ENCODE assay signal across 12 mouse cellular contexts in the genomic region with DNA sequence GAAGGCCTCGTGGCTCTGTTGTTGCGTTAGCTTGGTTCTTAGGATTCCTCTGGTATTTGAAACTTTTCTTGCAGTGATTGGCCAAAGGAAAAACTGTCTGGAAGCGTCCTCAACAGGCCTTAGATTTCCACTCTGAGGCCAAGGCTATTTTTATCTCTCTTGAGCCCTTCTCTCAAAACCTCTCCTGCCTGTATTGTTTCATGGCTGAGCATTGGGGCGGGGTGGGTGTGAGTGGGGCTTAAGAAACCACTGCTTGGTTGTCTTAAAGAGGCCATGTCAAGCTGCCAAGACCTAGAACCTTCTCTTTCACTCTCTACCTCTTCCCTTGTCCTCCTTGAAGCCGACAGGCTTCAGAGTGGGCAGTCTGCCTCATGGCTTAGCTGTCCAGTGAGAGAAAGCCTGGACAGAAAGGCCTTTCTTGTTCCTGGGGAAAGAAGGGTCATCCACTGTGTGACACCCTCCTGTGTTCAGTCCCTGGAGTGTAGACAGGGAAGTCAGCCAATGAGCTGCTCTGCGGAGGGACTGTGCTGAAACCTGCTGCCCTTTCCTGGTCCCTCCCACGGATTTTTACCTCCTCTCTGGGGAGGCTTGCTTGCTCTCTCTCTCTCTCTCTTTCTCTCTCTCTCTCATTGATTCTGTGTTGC. TPM values are rescaled to one million over a fixed set of nuclear protein-coding genes. Genes with fewer than 3 reads are reported as not detected.
A peak's percentile ranks its signal among the peaks of the same experiment; 100 is the strongest.
DNase-seq lines count a peak whose midpoint lies in the region; ATAC-seq lines count a peak whose summit lies in the region.
"Had no signal": no experiment of that assay in that cellular context is flagged by ENCODE, and none has a peak within 500 bp of the region (broad histone marks: within the 10 kb centered on the region; RNA-seq: fewer than 3 reads in every experiment).

No protein-coding gene starts in this region.

- peak overlapping the region; percentile 92 for H3K27ac ChIP-seq in brown adipose tissue, adult 24 weeks (replicated peaks; ENCODE audit: low read depth, low read length)
- H3K27ac ChIP-seq in heart, embryonic 16.5 days (ENCODE audit: low read length): peak overlapping the region; percentile 58
- no peak overlapping the region for H3K27ac ChIP-seq in hindbrain, embryonic 11.5 days (ENCODE audit: low read depth, low read length)
- H3K27ac ChIP-seq: hindbrain, postnatal 0 days; macrophage had no signal

- H3K36me3 ChIP-seq in heart, embryonic 16.5 days (ENCODE audit: control insufficient read depth, insufficient read depth): peaks cover 6% of the 10 kb centered on the region
- no peaks in the 10 kb centered on the region for H3K36me3 ChIP-seq in hindbrain, embryonic 11.5 days (ENCODE audit: control insufficient read depth, insufficient read depth, low read length)

- no peak overlapping the region for H3K9ac ChIP-seq in heart, embryonic 16.5 days (ENCODE audit: low read length)
- H3K9ac ChIP-seq in hindbrain, embryonic 11.5 days (ENCODE audit: low read depth, low read length): no peak overlapping the region

- peak; percentile 31 for DNase-seq in gastrocnemius, postnatal 14 days
- no peak for DNase-seq in gastrocnemius, adult 8-10 months (ENCODE audit: low spot score in 2 of 2)
- peak; percentile 50 for DNase-seq in lung, postnatal 14 days
- no peak for DNase-seq in cerebellum, postnatal 4 days (ENCODE audit: low spot score in 2 of 2)
- DNase-seq in hindbrain, embryonic 11.5 days (ENCODE audit: low spot score): no peak
- DNase-seq: cerebellum, postnatal 14 days; right cerebral cortex, postnatal 4 days had no signal

- H3K4me1 ChIP-seq in brown adipose tissue, adult 24 weeks (ENCODE audit: control insufficient read depth, insufficient read depth, insufficient read length, low read length): peaks cover 8% of the 10 kb centered on the region
- H3K4me1 ChIP-seq in heart, embryonic 16.5 days (ENCODE audit: control insufficient read depth, insufficient read depth, low read length): peaks cover 11% of the 10 kb centered on the region
- H3K4me1 ChIP-seq in hindbrain, embryonic 11.5 days (replicated peaks; ENCODE audit: control insufficient read depth, insufficient read depth, low read length): no peaks in the 10 kb centered on the region

- no peaks in the 10 kb centered on the region for H3K27me3 ChIP-seq in heart, embryonic 16.5 days (ENCODE audit: control insufficient read depth, insufficient read depth, low read length)
- H3K27me3 ChIP-seq in hindbrain, embryonic 11.5 days (ENCODE audit: control insufficient read depth, insufficient read depth, low read length): no peaks in the 10 kb centered on the region

- no peaks in the 10 kb centered on the region for H3K9me3 ChIP-seq in heart, embryonic 16.5 days (replicated peaks; ENCODE audit: control insufficient read depth, low read length)
- H3K9me3 ChIP-seq in hindbrain, embryonic 11.5 days (ENCODE audit: control insufficient read depth, low read length): no peaks in the 10 kb centered on the region

- intact Hi-C loops in gastrocnemius, postnatal 14 days (cut with DNase I; ENCODE audit: low total_unique reads): no loop called here

- ATAC-seq in heart, embryonic 16.5 days (replicated peaks; ENCODE audit: extremely low read depth, insufficient read depth, low FRiP score): no peak
- no peak for ATAC-seq in CD4-positive, CD25-positive, alpha-beta regulatory T cell, adult 4 months
- no peak for ATAC-seq in hindbrain, embryonic 11.5 days (ENCODE audit: low FRiP score)
- ATAC-seq: hindbrain, postnatal 0 days had no signal

- no peak overlapping the region for H3K4me2 ChIP-seq in heart, embryonic 16.5 days (ENCODE audit: low read depth, low read length)
- no peak overlapping the region for H3K4me2 ChIP-seq in hindbrain, embryonic 11.5 days (replicated peaks; ENCODE audit: low read depth, low read length)

- H3K4me3 ChIP-seq in brown adipose tissue, adult 24 weeks (ENCODE audit: insufficient read depth, low read depth, low read length): no peak overlapping the region
- no peak overlapping the region for H3K4me3 ChIP-seq in heart, embryonic 16.5 days (ENCODE audit: low read length)
- H3K4me3 ChIP-seq in hindbrain, embryonic 11.5 days (ENCODE audit: low read depth, low read length): no peak overlapping the region

- 57% methylated on average over 7 of the region's 7 CpGs for WGBS in heart, embryonic 16.5 days
- 85% methylated on average over 7 of the region's 7 CpGs for WGBS in hindbrain, embryonic 11.5 days

RNA-seq across cellular contexts. Expression of a gene that starts 48.8 kb away (rescaled TPM):
- total RNA-seq in gastrocnemius, postnatal 14 days (2021): 10 to 100 TPM in 1 of 2 experiments, 1 to 10 TPM in 1; 8.2 to 10.0 TPM
- total RNA-seq in gastrocnemius, adult 8-10 months (2022): 1 to 10 TPM; 2.0 to 4.7 (median 3.1) TPM
- 18.8 and 24.2 TPM in 2 replicates for polyA plus RNA-seq in brown adipose tissue, adult 24 weeks (2012; ENCODE audit: insufficient read depth, insufficient read length, missing spikeins)
- polyA plus RNA-seq in heart, embryonic 16.5 days (2015; fragmentation: Nextera tagmentation; extraction: Ambion mirVana): 8.1 and 9.3 TPM in 2 replicates
- polyA plus RNA-seq in CD4-positive, CD25-positive, alpha-beta regulatory T cell, adult 4 months (2017; shearing (Covaris generic)): under 1 TPM; 0.62 to 0.75 TPM
- polyA plus RNA-seq in hindbrain, embryonic 11.5 days (2014; fragmentation: Nextera tagmentation; extraction: Ambion mirVana): 8.1 TPM in 2 replicates

Comparison
In these comparisons a context has a peak if more than half of its experiments do, and no peak if none do; other contexts are left out.
1. DNase-seq: peak in gastrocnemius, postnatal 14 days (single experiment) and lung, postnatal 14 days (single experiment); none in gastrocnemius, adult 8-10 months (0 of 2), cerebellum, postnatal 4 days (0 of 2) and hindbrain, embryonic 11.5 days (single experiment).